8 mouse cellular contexts compared by ENCODE assay signal in genomic region chr11:78261380-78262352, GRCm38 (mm10). TPM values are rescaled to one million over a fixed set of nuclear protein-coding genes. Genes with fewer than 3 reads are reported as not detected.
DNase-seq lines count a peak whose midpoint lies in the region; ATAC-seq lines count a peak whose summit lies in the region.

2610507B11Rik (plus strand) TSS chr11:78261752.

- H3K4me2 ChIP-seq in hindbrain, embryonic 12.5 days (replicated peaks) = peak within 1 kb of the TSS; percentile 72

- peak; percentile 98 for DNase-seq in Muller cell, postnatal 12 days (ENCODE audit: inconsistent ontology term)
- peak; percentile 94 for DNase-seq in cerebellum, adult 9-11 months
- DNase-seq in frontal cortex, postnatal 10 days (ENCODE audit: low spot score in 2 of 2) = peak; percentile 80 to 89
- DNase-seq in layer of hippocampus, postnatal 14 days (ENCODE audit: low spot score in 2 of 2) = peak; percentile 82 to 92
- peak; percentile 95 for DNase-seq in lung, postnatal 14 days
- DNase-seq in retina, adult 2 months (ENCODE audit: low read depth, low spot score) = peak; percentile 88
- DNase-seq in thymus, postnatal 36 days = peak; percentile 93 to 95

- peaks cover 29% of the 10 kb centered on the region for H3K36me3 ChIP-seq in hindbrain, embryonic 12.5 days

- under 1% methylated on average over 88 of the region's 115 CpGs for WGBS in hindbrain, embryonic 12.5 days

- peak within 1 kb of the TSS; percentile 86 for H3K4me3 ChIP-seq in hindbrain, embryonic 12.5 days

- no peaks in the 10 kb centered on the region for H3K9me3 ChIP-seq in hindbrain, embryonic 12.5 days (replicated peaks)

- ATAC-seq in hindbrain, embryonic 12.5 days (ENCODE audit: low FRiP score) = peak; percentile 97

- H3K9ac ChIP-seq in hindbrain, embryonic 12.5 days = peak within 1 kb of the TSS; percentile 80

- peaks cover 14% of the 10 kb centered on the region for H3K27me3 ChIP-seq in hindbrain, embryonic 12.5 days

- peak within 1 kb of the TSS; percentile 88 for H3K27ac ChIP-seq in hindbrain, embryonic 12.5 days

- H3K4me1 ChIP-seq in hindbrain, embryonic 12.5 days = peaks cover 6% of the 10 kb centered on the region

RNA-seq across cellular contexts. Expression of gene 2610507B11Rik, which starts in this region (rescaled TPM):
- polyA plus RNA-seq in hindbrain, embryonic 12.5 days (2016; fragmentation: Nextera tagmentation; extraction: Ambion mirVana) = 80.4 and 80.7 TPM in 2 replicates
- 100 to 1,000 TPM; 210 TPM for total RNA-seq in layer of hippocampus, postnatal 14 days (2021)

Comparison
In these comparisons a context has a peak if more than half of its experiments do, and no peak if none do; other contexts are left out.
1. Peak in every context shown above with its lines: DNase-seq, ATAC-seq, H3K4me3 ChIP-seq and H3K27ac ChIP-seq.